Mouse (Mus musculus) kidney, adult 2 months (tissue): ENCODE results near the gene C1ra.

Source experiments
- CTCF ChIP-seq: fragments of 200-500 bp; conservative IDR thresholded peaks from 2 replicates; pipeline ENCODE4 v1.5.1; 2011; ENCODE audit warnings: low read depth, mild to moderate bottlenecking, control low read depth, low read length, moderate library complexity, mixed read lengths; ENCODE audit not compliant: insufficient read depth, insufficient read length
- POLR2A ChIP-seq: fragments of 200-500 bp; IDR thresholded peaks from one replicate; pipeline ENCODE4 v1.6.1; 2011; ENCODE audit warnings: low read depth, low read length, control low read depth

GRCm38 (mm10) chr6:124479573-124479930, 32.7 kb upstream of the C1ra start:
- TF ChIP-seq CTCF = no peak
- TF ChIP-seq POLR2A = no peak
